Mouse (Mus musculus) G1E (cell line): ENCODE results near the gene Olfr1185-ps1.

Experiments
- CTCF ChIP-seq: IDR thresholded peaks from 2 replicates; pipeline ENCODE4 v1.5.1; 2012; ENCODE audit warnings: low read depth, low read length, inconsistent platforms, mixed read lengths
- GATA1 ChIP-seq: IDR thresholded peaks from 2 replicates; pipeline ENCODE4 v1.6.1; 2012; ENCODE audit warnings: borderline replicate concordance, low read length, inconsistent platforms, mixed read lengths
- GATA2 ChIP-seq: IDR thresholded peaks from 2 replicates; pipeline ENCODE4 v1.6.1; 2012; ENCODE audit warnings: low read depth, low read length, inconsistent platforms, borderline replicate concordance
- TAL1 ChIP-seq: conservative IDR thresholded peaks from 2 replicates; pipeline ENCODE4 v1.6.1; 2012; ENCODE audit warnings: low read depth, low read length, inconsistent platforms, mixed read lengths

- TF ChIP-seq TAL1 = no peak
- no peak for TF ChIP-seq CTCF
- TF ChIP-seq GATA1 = no peak
- no peak for TF ChIP-seq GATA2
Measured at GRCm38 (mm10) chr2:88525720-88526119, 32.6 kb downstream of the Olfr1185-ps1 start.
